Mouse (Mus musculus): ENCODE results near the gene Pex5l. TPM values are rescaled to one million over a fixed set of nuclear protein-coding genes. Genes with fewer than 3 reads are reported as not detected.

The Pex5l gene
- total RNA-seq, 4 experiments from 2014 or later = 0.34 to 0.67 (median 0.43) TPM

DNA sequence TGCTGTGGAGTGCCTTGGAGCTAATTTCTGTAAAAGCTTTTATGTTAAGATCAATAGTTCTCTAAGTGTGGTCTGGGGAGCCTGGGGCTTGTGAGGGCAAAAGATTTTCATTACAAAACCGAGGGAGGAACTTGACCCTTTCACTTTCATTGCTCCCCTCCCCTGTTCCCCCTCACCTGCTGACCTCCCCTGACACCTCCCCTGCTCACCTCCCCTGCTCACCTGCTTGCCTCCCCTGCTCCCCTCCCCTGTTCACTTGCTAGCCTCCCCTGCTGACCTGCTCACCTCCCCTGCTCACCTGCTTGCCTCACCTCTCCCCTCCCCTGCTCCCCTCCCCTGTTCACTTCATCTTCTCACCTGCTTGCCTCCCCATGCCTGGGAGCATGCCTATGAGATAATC, 191.7 kb downstream of the Pex5l start:
- DNase-seq (ENCODE audit: low spot score in 2 of 2) = no peak

DNA sequence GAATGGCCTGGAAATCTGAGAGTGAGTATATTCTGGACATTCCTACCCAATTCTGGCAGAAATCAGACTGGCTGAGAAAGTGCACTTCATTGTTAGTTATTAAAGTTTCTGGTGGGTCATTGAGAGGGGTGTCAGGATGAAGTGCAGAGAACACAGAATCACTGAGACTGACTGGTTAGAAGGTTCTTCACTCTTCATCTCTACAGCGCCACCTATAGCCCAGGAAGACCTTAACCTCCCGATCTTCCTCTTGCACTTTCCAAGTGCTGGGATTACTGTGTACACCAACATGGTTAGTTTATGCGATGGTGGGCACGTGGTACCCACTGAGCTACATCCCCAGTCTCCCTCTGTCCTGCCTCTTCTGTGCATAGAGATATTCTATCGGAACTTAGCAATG, 195.6 kb downstream of the Pex5l start:
- DNase-seq (ENCODE audit: low spot score in 2 of 2) = no peak

- DNase-seq (ENCODE audit: low spot score in 2 of 2) = no peak
These were observed 203.1 kb downstream of the Pex5l start for GRCm38 (mm10) chr3:32939802-32940501.

GRCm38 (mm10) chr3:32924168-32924567, 218.9 kb downstream of the Pex5l start:
- DNase-seq (ENCODE audit: low spot score in 2 of 2) = no peak

GRCm38 (mm10) chr3:32910071-32910551, 232.9 kb downstream of the Pex5l start:
- DNase-seq (ENCODE audit: low spot score in 2 of 2) = no peak

- no peak for DNase-seq (ENCODE audit: low spot score in 2 of 2)
These were observed 234.6 kb downstream of the Pex5l start for GRCm38 (mm10) chr3:32908400-32908799.

GRCm38 (mm10) chr3:32905850-32906779, 236.9 kb downstream of the Pex5l start:
- DNase-seq (ENCODE audit: low spot score in 2 of 2) = no peak

DNA sequence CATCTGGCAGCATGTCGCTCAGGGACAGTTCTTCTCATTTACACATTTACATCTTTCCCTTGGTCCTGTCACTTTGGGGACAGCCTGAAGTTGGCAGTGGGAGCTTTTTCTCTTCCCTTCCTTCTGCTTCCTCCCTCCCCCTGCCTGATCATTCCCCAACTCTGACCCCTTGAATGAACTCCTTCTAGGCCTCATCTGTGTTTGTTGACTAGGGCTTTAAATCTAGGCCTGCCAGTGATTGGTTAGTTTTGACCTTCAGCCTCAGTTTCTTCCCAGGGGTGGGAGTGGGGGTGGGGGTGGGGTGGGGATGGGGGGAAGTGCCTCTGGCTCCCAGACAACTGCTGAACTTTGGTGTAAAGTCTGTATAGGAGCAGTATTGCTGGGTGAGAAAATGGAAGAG, 238.4 kb downstream of the Pex5l start:
- DNase-seq (ENCODE audit: low spot score in 2 of 2) = no peak

DNA sequence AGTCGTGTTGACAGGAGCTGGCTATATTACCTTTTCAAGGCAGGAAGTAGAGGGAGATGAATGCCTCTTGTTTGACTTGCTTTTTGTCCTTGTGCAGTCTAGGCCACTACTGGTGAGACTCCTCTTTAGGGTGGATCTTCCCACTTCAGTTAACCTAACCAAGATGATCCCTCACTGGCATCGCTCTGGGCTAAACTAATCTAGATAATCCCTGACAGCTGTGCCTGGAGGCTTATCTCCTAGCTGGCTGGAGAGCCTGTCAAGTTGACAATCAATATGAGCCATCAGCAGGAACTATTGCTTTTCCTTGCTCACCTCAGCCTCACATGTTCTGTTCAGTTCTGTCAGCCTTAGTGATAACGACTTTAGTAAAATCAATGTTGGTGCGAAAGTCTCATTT, 239.6 kb downstream of the Pex5l start:
- no peak for DNase-seq (ENCODE audit: low spot score in 2 of 2)

All from gastrocnemius, adult 8-10 months (tissue).